Mouse (Mus musculus) lung, embryonic 16.5 days (tissue): ENCODE measurements around the gene Clpsl2. TPM values are rescaled to one million over a fixed set of nuclear protein-coding genes. Genes with fewer than 3 reads are reported as not detected.
"Not testable (repeated sequence)": the region's sequence is repeated elsewhere in the genome, so short reads cannot be mapped to it uniquely, and the experiment has no call there.

Experiments used
- ATAC-seq: fragments of 200-750 bp; cut with Nextera tagmentation; 2 replicates; pipeline ENCODE4 v1.8.0; 2017; ENCODE audit warnings: low read depth, mild to moderate bottlenecking, moderate library complexity
- H3K27ac ChIP-seq: fragments of 300-500 bp; sonication (generic); 2 replicates; pipeline ENCODE4 v1.5.1; 2014; ENCODE audit warnings: mild to moderate bottlenecking, control low read depth, low read length
- H3K27me3 ChIP-seq: fragments of 300-500 bp; sonication (generic); 2 replicates; pipeline ENCODE4 v1.6.1; 2014; ENCODE audit warnings: low read depth, low read length, mixed read lengths; ENCODE audit not compliant: control insufficient read depth, insufficient read depth
- H3K36me3 ChIP-seq: fragments of 300-500 bp; sonication (generic); 2 replicates; pipeline ENCODE4 v1.6.1; 2014; ENCODE audit warnings: low read length; ENCODE audit not compliant: control insufficient read depth, insufficient read depth
- H3K4me1 ChIP-seq: fragments of 300-500 bp; sonication (generic); replicated peaks from 2 replicates; pipeline ENCODE4 v1.6.1; 2014; ENCODE audit warnings: low read length, mixed read lengths; ENCODE audit not compliant: control insufficient read depth, insufficient read depth
- H3K4me2 ChIP-seq: fragments of 300-500 bp; sonication (generic); 2 replicates; pipeline ENCODE4 v1.6.1; 2014; ENCODE audit warnings: low read depth, low read length, control low read depth
- H3K4me3 ChIP-seq: fragments of 300-500 bp; sonication (generic); 2 replicates; pipeline ENCODE4 v1.5.1; 2014; ENCODE audit warnings: mild to moderate bottlenecking, low read length, control low read depth
- H3K9ac ChIP-seq: fragments of 300-500 bp; sonication (generic); 2 replicates; pipeline ENCODE4 v1.6.1; 2014; ENCODE audit warnings: low read length, control low read depth
- H3K9me3 ChIP-seq: fragments of 300-500 bp; sonication (generic); 2 replicates; pipeline ENCODE4 v1.6.1; 2016; ENCODE audit warnings: low read length; ENCODE audit not compliant: control insufficient read depth
- WGBS: fragments of 180-500 bp; shearing (Covaris S2); extraction: QIAGEN DNeasy Blood & Tissue Kit; methylation state at CpG from one replicate; pipeline ENCODE4 v1.1.7; 2014; 5-methylcytosine and 5-hydroxymethylcytosine counted together
- polyA plus RNA-seq: library from polyadenylated mRNA; unstranded; fragments of >200 nt; fragmentation: Nextera tagmentation; extraction: Ambion mirVana; gene quantifications from 2 replicates; pipeline ENCODE4 v1.2.1, GENCODE M21; 2015

Gene Clpsl2
- polyA plus RNA-seq, 1 experiment from 2014 or later, result not detected

DNA sequence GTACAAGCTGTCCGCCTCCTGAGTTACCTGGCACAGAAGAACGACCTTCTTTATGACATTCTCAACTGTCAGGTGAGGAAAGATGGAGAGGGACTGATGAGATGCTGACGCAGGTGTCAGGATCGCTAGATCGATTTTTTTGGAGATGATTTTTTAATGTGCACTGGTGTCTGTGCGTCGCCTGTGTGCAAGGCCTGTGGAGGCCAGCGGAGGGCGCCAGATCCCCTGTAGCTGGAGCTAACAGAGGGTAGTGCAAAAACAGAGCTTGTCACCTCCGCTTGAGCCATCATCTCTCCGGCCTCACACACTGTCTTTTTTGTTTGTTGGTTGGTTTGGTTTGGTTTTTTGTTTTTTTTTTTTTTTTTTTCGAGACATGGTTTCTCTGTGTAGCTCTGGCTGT, 11.3 kb upstream of the Clpsl2 start:
- no peak for ATAC-seq
- Histone ChIP-seq H3K4me3 (no peak overlapping the region), H3K9me3 (no peaks in the 10 kb centered on the region), H3K9ac (no peak overlapping the region), H3K27me3 (no peaks in the 10 kb centered on the region), H3K36me3 (no peaks in the 10 kb centered on the region), H3K4me2 (no peak overlapping the region), H3K27ac (no peak overlapping the region), H3K4me1 (no peaks in the 10 kb centered on the region)
- WGBS, result 38% methylated on average over 12 of the region's 12 CpGs

DNA sequence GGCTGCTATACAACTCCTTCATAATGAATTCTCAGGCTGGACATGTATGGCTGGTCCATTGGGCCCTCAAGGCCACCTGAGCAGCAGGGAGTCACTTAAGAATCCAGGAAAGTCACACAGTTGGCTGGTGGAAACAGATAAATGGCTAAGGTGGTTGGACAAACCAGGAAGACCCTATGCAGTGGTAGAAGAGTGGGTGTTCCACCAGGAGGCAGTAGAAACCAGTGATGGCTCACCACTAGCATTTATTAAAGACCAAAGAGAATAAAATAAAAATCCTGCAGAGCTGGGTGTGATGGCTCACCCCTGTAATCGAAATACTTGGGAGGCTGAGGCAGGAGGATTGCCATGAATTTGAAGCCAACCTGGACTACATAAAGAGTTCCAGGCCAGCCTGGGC, 2.3 kb upstream of the Clpsl2 start:
- H3K36me3 ChIP-seq, result no peaks in the 10 kb centered on the region
- H3K27ac ChIP-seq, result no peak overlapping the region
- ATAC-seq, result no peak
- no peak overlapping the region for H3K4me2 ChIP-seq
- no peak overlapping the region for H3K4me3 ChIP-seq
- H3K27me3 ChIP-seq, result no peaks in the 10 kb centered on the region
- no peaks in the 10 kb centered on the region for H3K9me3 ChIP-seq
- H3K4me1 ChIP-seq, result no peaks in the 10 kb centered on the region
- H3K9ac ChIP-seq, result no peak overlapping the region
- WGBS, result 93% methylated on average over 1 of the region's 1 CpGs

DNA sequence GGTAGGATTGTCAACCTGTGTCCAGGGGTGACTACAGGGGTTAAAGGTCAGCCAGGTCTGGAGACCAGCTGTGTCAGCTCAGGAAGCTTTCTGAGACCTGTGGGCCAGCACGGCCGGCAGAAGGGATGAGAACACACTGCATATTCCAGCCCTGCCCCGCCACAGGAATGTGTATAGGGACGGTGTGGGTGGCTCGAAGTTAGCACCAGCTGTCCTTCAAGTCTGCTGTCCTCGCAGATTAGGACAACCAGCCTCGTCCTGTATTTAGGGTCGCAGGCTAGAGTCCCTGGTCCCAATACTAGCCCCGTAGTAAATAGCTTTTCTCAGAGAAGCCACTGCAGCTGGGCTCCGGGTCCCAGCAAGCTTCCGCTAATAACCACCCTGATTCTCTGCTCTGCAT, 661 bp upstream of the Clpsl2 start:
- H3K9me3 ChIP-seq, result no peaks in the 10 kb centered on the region
- H3K4me2 ChIP-seq, result no peak overlapping the region
- no peak for ATAC-seq
- no peaks in the 10 kb centered on the region for H3K27me3 ChIP-seq
- H3K4me3 ChIP-seq, result no peak overlapping the region
- H3K4me1 ChIP-seq, result no peaks in the 10 kb centered on the region
- WGBS, result 60% methylated on average over 11 of the region's 11 CpGs
- no peak overlapping the region for H3K27ac ChIP-seq
- no peaks in the 10 kb centered on the region for H3K36me3 ChIP-seq
- H3K9ac ChIP-seq, result no peak overlapping the region

DNA sequence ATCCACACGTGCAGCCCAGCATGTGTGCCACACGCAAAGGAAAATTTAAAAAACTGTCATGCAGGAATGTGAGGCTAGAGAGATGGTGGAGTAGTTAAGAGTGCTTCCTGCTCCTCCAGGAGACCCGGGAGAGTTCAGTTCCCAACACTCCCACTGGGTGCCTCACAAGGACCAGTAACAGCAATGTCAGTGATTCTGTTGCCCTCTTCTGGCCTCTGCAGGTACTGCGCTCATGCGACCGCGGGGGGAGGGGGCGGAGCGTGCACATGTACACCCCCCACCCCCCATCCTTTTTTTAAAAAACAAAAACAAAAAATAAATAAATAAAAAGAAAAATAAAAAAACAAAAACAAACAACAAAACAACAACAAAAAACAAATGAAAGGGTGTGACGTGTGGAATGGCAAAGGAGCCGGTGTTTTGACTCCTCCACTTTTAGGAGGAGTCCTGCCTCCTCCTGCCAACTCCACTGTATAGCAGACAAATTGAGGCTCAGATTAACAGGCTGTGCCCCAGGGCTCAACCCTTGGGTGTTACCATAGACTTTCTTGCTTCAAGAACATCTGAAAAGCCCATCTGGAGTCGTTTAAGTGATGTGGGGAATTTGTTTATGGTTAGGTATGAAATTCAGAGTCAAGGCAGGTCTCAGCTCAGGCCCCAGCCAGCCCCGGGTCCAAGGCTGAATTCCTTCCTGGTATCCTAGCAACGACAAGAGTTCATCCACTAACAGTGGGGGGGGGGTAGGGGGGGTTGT, 4.0 kb downstream of the Clpsl2 start:
- H3K4me2 ChIP-seq, result no peak overlapping the region
- WGBS, result 4% methylated on average over 14 of the region's 14 CpGs
- H3K4me3 ChIP-seq, result no peak overlapping the region
- H3K4me1 ChIP-seq, result no peaks in the 10 kb centered on the region
- peak; percentile 63; the same call in 1 of the 2 replicates for ATAC-seq
- H3K36me3 ChIP-seq, result no peaks in the 10 kb centered on the region
- no peak overlapping the region for H3K9ac ChIP-seq
- no peaks in the 10 kb centered on the region for H3K9me3 ChIP-seq
- H3K27ac ChIP-seq, result no peak overlapping the region
- no peaks in the 10 kb centered on the region for H3K27me3 ChIP-seq

DNA sequence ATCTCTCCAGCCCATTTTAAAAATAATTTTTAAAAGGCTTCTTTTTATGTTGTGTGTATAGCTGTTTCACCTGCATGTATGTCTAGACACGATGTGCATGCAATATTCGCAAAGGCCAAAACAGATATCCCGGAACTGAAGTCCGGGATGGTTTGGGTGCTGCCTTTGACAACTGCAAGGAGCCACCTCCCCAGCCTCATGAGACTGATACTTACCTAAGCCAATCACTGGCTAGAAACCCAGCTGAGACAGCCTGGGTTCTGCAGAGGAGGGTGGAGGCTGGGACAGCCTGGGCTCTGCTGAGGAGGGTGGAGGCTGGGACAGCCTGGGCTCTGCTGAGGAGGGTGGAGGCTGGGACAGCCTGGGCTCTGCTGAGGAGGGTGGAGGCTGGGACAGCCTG, 4.8 kb downstream of the Clpsl2 start:
- not testable (repeated sequence) for H3K4me1 ChIP-seq, H3K4me2 ChIP-seq, H3K27me3 ChIP-seq, H3K36me3 ChIP-seq, H3K9ac ChIP-seq, H3K9me3 ChIP-seq, H3K27ac ChIP-seq, H3K4me3 ChIP-seq, ATAC-seq
- WGBS, result 89% methylated on average over 4 of the region's 4 CpGs

DNA sequence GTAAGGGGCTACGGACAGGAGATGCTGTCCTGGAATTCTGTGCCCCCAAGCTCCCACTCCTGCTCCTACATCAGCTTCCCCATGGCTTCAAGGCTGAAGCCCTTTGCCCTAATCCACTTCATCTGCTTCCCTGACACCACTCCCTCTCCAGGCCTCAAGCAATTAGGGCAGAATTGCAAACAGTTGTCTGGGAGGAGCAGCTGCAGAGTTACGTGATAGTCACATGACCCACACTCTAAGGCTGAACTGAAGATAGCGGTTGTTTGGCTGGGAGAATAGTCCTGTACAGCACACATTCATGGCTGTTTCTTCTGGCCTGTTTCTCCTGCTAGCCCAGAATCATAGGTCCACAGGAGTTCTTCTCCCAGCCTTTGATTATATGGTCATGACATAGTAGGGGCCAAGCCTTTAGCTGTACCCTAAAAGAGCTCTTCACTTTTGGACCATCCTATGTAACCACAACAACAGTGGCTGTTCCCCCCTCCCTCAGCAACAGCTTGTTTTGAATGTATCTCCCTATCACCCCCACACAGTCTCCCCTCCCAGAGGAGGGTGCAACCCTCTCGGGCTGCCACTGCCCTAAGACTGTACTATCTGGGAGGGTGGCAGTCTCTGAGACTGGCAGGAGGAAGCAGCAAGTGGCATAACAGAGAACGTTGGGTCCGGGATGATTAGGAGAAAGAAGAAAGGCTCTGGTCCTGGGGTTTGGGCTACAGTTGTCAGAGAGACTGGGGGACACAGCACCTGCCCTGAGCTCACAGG, 7.6 kb downstream of the Clpsl2 start:
- H3K9me3 ChIP-seq, result no peaks in the 10 kb centered on the region
- ATAC-seq, result no peak
- H3K4me3 ChIP-seq, result no peak overlapping the region
- no peak overlapping the region for H3K4me2 ChIP-seq
- 44% methylated on average over 6 of the region's 6 CpGs for WGBS
- H3K36me3 ChIP-seq, result no peaks in the 10 kb centered on the region
- H3K4me1 ChIP-seq, result no peaks in the 10 kb centered on the region; the same call in 1 of the 2 replicates
- no peak overlapping the region for H3K27ac ChIP-seq
- 0 out of 2 replicates have a peak overlapping the region, but pooled peaks have one; percentile 2 for H3K9ac ChIP-seq
- H3K27me3 ChIP-seq, result no peaks in the 10 kb centered on the region

DNA sequence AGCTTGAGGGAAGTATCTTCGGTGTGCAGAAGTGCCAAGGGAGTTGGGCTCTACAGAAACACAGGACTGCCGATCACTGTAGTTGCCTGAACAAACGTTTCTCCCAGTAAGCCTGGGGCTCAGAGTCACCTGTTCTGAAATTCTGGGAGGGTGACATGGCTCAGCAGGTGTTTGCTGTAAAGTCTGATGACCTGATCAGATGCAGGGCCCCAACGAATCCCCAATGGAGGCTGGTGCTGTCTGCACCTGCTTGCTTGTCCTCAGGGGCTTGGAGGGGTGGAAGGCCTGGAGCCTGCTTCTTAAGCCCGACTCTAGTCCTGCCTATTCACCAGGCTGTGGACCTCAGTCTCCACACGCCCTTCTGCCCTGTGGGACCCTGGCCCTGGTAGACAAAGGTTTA, 8.6 kb downstream of the Clpsl2 start:
- Histone ChIP-seq H3K4me3 (no peak overlapping the region), H3K27ac (no peak overlapping the region), H3K27me3 (no peaks in the 10 kb centered on the region), H3K9ac (no peak overlapping the region), H3K4me2 (no peak overlapping the region), H3K4me1 (peaks cover 3% of the 10 kb centered on the region; the same call in 1 of the 2 replicates), H3K9me3 (no peaks in the 10 kb centered on the region), H3K36me3 (no peaks in the 10 kb centered on the region)
- ATAC-seq, result no peak
- 65% methylated on average over 6 of the region's 6 CpGs for WGBS

DNA sequence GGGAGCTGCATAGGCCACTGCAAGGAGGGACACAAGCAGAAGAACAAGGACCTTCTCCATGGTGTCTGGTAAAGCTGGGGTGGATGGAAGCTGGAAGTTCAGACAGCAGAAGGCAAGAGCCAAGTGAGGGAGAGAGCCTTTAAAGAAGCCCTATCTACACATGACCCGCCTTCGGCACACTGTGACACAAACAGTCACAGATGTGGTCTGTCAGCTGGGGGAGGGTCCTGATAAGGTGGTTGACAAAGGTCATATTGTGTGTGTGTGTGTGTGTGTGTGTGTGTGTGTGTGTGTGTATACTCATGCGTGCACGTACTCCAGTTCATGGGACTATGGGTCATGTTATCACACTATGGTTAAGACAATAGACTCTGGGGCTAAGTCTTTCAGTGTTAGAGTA, 11.4 kb downstream of the Clpsl2 start, which contains the start of gene Clps:
Clps (minus strand) TSS at position 169 of the 400 bp plus-strand sequence.
- H3K4me3 ChIP-seq, result no peak within 1 kb of the TSS
- WGBS, result 61% methylated on average over 4 of the region's 4 CpGs
- no peaks in the 10 kb centered on the region for H3K9me3 ChIP-seq
- H3K27ac ChIP-seq, result peak within 1 kb of the TSS; percentile 18
- H3K4me2 ChIP-seq, result no peak within 1 kb of the TSS
- no peaks in the 10 kb centered on the region for H3K36me3 ChIP-seq
- H3K9ac ChIP-seq, result no peak within 1 kb of the TSS
- peaks cover 3% of the 10 kb centered on the region; the same call in 1 of the 2 replicates for H3K4me1 ChIP-seq
- H3K27me3 ChIP-seq, result no peaks in the 10 kb centered on the region
- ATAC-seq, result no peak

DNA sequence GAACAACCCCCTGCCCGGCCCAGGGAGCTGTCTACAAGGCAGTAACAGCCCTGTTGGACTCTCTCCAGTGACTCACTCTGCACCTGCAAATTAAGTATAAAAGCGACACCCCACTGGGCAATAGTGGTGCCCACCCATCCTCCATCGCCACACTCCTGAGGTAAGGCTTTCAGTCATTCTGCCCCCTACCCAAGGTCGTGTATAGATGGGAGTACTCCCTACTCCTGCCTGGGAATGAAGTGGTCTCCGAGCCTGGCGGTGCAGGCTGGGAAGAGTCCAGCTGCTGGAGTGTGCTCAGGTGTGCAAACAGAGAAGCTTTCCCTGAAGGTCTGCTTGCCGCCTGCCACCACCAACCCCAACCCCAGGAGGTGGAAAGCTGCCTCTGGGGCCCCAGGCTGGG, 12.4 kb downstream of the Clpsl2 start:
- Histone ChIP-seq H3K4me1 (peaks cover 3% of the 10 kb centered on the region; the same call in 1 of the 2 replicates), H3K4me2 (no peak overlapping the region), H3K9me3 (no peaks in the 10 kb centered on the region), H3K36me3 (no peaks in the 10 kb centered on the region), H3K27me3 (no peaks in the 10 kb centered on the region), H3K4me3 (no peak overlapping the region), H3K27ac (peak overlapping the region; percentile 18), H3K9ac (no peak overlapping the region)
- peak; percentile 67 for ATAC-seq
- WGBS, result 32% methylated on average over 7 of the region's 7 CpGs
